Mouse (Mus musculus): ENCODE measurements at regions not wholly inside any gene's neighbourhood (a gene's known extent, or its start where the extent isn't known, plus 50 kb on each side); places are given as distances from the start of the nearest gene placed in this dataset.
A peak's percentile ranks its signal among the peaks of the same experiment; 100 is the strongest.
"Not testable (repeated sequence)": the region's sequence is repeated elsewhere in the genome, so short reads cannot be mapped to it uniquely, and the experiment has no call there.

DNA sequence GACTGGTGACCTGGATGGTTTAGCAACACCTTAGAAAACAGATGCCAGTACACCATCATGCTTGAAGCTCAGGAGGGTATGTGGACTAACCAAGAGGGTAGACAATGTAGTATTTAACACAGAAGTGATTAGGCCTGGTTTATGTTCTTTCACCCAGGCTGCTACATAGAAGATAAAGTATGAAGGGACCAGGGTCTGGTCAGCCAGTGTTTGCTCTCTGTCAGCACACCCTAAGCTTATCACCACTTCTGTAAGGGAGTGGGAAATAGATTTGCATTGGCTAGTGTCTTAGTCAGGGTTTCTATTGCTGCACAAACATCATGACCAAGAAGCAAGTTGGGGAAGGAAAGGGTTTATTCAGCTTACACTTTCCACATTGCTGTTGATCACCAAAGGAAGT lies 133.9 kb upstream of the Tas2r119 start:
- Histone ChIP-seq H3K27me3 (ENCODE audit: control insufficient read depth, insufficient read depth, low read length) (no peaks in the 10 kb centered on the region), H3K9me3 (replicated peaks; ENCODE audit: control insufficient read depth, low read length) (no peaks in the 10 kb centered on the region), H3K9ac (replicated peaks; ENCODE audit: low read depth, low read length) (no peak overlapping the region), H3K36me3 (replicated peaks; ENCODE audit: control insufficient read depth, insufficient read depth, low read length) (no peaks in the 10 kb centered on the region), H3K27ac (ENCODE audit: low read depth) (peak overlapping the region; percentile 8; the same call in 1 of the 2 replicates), H3K4me1 (ENCODE audit: control insufficient read depth, insufficient read depth) (no peaks in the 10 kb centered on the region), H3K4me2 (ENCODE audit: low read depth, low read length) (no peak overlapping the region), H3K4me3 (ENCODE audit: low read depth, low read length) (no peak overlapping the region)
- TF ChIP-seq EP300 (IDR thresholded peaks at IDR 0.05; ENCODE audit: low read depth) (no peak), CTCF (IDR thresholded peaks at IDR 0.05; ENCODE audit: low read depth) (no peak)
- ATAC-seq (ENCODE audit: insufficient read depth, low read depth) (no peak), DNase-seq (ENCODE audit: low spot score) (no peak)

DNA sequence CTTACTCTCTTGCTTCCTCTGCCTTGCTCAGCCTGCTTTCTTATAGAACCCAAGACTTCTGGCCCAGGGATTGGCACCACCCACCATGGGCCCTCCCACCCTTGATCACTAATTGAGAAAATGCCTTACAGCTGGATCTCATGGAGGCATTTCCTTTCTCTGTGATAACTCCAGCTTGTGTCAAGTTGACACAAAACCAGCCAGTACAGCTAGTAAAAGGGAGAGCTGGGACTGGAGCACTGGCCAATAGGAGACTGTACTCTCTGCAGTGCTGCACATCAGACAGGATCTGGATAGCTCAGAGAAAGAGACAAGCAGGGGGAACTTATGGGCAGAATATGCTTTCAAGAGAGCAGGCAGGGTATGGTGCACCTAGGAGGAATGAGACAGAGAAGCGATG lies 133.4 kb upstream of the Tas2r119 start:
- not testable (repeated sequence) for H3K27ac ChIP-seq (ENCODE audit: low read depth); H3K9ac ChIP-seq (replicated peaks; ENCODE audit: low read depth, low read length); H3K4me1 ChIP-seq (ENCODE audit: control insufficient read depth, insufficient read depth); ATAC-seq (ENCODE audit: insufficient read depth, low read depth); H3K36me3 ChIP-seq (replicated peaks; ENCODE audit: control insufficient read depth, insufficient read depth, low read length); DNase-seq (ENCODE audit: low spot score); H3K4me3 ChIP-seq (ENCODE audit: low read depth, low read length); H3K27me3 ChIP-seq (ENCODE audit: control insufficient read depth, insufficient read depth, low read length); H3K9me3 ChIP-seq (replicated peaks; ENCODE audit: control insufficient read depth, low read length); H3K4me2 ChIP-seq (ENCODE audit: low read depth, low read length)
- 93% methylated on average over 1 of the region's 1 CpGs for WGBS

DNA sequence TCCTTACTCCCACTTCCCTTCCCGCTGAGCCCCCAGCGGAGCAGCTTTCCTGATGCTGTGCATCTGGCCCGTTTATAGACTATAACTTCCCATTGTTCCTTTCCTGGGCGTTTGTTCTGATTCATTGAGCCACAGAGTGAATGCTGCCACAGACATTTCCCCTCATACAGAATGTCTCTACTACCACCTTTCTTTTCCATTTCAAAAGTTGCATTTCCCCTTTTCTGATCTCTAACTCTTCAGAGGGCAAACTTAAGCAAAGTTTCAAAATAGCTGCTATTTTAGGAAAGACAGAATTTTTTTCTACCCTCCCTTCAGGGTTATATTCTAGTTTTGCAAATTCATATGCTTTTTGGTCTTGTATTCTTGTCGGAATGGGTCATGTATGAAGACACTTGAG lies 128.3 kb upstream of the Tas2r119 start:
- Histone ChIP-seq H3K9me3 (replicated peaks; ENCODE audit: control insufficient read depth, low read length) (no peaks in the 10 kb centered on the region), H3K4me3 (ENCODE audit: low read depth, low read length) (no peak overlapping the region), H3K4me2 (ENCODE audit: low read depth, low read length) (no peak overlapping the region), H3K36me3 (replicated peaks; ENCODE audit: control insufficient read depth, insufficient read depth, low read length) (no peaks in the 10 kb centered on the region), H3K9ac (replicated peaks; ENCODE audit: low read depth, low read length) (no peak overlapping the region), H3K27me3 (ENCODE audit: control insufficient read depth, insufficient read depth, low read length) (no peaks in the 10 kb centered on the region), H3K4me1 (ENCODE audit: control insufficient read depth, insufficient read depth) (no peaks in the 10 kb centered on the region), H3K27ac (ENCODE audit: low read depth) (no peak overlapping the region)
- DNase-seq (ENCODE audit: low spot score) (no peak), ATAC-seq (ENCODE audit: insufficient read depth, low read depth) (no peak)
- 54% methylated on average over 5 of the region's 5 CpGs for WGBS
- no peak for TF ChIP-seq EP300 (IDR thresholded peaks at IDR 0.05; ENCODE audit: low read depth)
- no peak for TF ChIP-seq CTCF (IDR thresholded peaks at IDR 0.05; ENCODE audit: low read depth)

DNA sequence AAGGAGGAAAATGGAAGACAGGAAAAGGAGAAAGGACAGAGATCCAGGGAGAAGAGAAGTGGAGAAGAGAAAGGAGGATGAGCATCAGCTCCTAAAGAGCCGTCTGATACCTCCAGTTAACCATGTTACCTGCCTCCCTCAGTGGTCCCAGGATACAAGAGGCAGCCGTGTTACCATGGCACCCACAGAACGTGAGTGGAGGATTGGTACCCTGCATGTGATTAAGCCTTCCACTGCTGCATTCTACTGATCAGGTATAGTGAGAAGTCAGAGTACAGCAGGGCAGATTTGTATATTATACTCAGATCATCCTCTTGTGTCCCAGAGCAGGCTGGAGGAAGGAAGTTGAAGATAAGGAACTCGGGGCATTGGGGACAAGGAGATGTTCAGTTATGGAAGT lies 115.5 kb upstream of the Tas2r119 start:
- ATAC-seq (ENCODE audit: insufficient read depth, low read depth) (no peak), DNase-seq (ENCODE audit: low spot score) (no peak)
- no peak overlapping the region for H3K9ac ChIP-seq (replicated peaks; ENCODE audit: low read depth, low read length)
- H3K4me1 ChIP-seq (ENCODE audit: control insufficient read depth, insufficient read depth) = no peaks in the 10 kb centered on the region
- H3K4me2 ChIP-seq (ENCODE audit: low read depth, low read length) = no peak overlapping the region
- 59% methylated on average over 4 of the region's 4 CpGs for WGBS
- TF ChIP-seq CTCF (IDR thresholded peaks at IDR 0.05; ENCODE audit: low read depth) = no peak
- no peak for TF ChIP-seq EP300 (IDR thresholded peaks at IDR 0.05; ENCODE audit: low read depth)
- H3K27me3 ChIP-seq (ENCODE audit: control insufficient read depth, insufficient read depth, low read length) = no peaks in the 10 kb centered on the region
- no peaks in the 10 kb centered on the region for H3K36me3 ChIP-seq (replicated peaks; ENCODE audit: control insufficient read depth, insufficient read depth, low read length)
- H3K4me3 ChIP-seq (ENCODE audit: low read depth, low read length) = no peak overlapping the region
- no peak overlapping the region for H3K27ac ChIP-seq (ENCODE audit: low read depth)
- no peaks in the 10 kb centered on the region for H3K9me3 ChIP-seq (replicated peaks; ENCODE audit: control insufficient read depth, low read length)

DNA sequence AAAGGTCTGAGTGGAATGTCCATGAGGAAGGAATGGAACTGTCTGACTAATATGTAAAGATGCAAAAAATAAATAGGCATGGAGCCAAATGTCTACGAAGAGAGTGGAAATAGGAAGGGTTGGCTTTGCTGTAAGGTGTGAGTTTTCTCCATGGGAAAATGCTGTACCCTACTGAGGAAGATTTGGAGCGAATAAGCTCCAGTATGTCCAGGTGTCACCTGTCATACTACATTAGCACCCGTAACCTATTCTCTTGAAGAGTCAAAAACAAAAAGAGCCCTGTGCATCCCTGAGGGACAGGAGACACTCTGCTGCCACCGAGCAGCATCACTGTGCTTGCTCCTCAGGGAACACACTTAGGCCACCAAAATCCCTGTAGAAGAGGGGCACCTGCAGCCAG lies 95.0 kb upstream of the Tas2r119 start:
- Histone ChIP-seq H3K27ac (ENCODE audit: low read depth) (no peak overlapping the region), H3K4me3 (ENCODE audit: low read depth, low read length) (no peak overlapping the region), H3K4me2 (ENCODE audit: low read depth, low read length) (no peak overlapping the region), H3K9me3 (replicated peaks; ENCODE audit: control insufficient read depth, low read length) (no peaks in the 10 kb centered on the region), H3K36me3 (replicated peaks; ENCODE audit: control insufficient read depth, insufficient read depth, low read length) (no peaks in the 10 kb centered on the region), H3K9ac (replicated peaks; ENCODE audit: low read depth, low read length) (no peak overlapping the region), H3K4me1 (ENCODE audit: control insufficient read depth, insufficient read depth) (no peaks in the 10 kb centered on the region), H3K27me3 (ENCODE audit: control insufficient read depth, insufficient read depth, low read length) (no peaks in the 10 kb centered on the region)
- TF ChIP-seq CTCF (IDR thresholded peaks at IDR 0.05; ENCODE audit: low read depth) = no peak
- TF ChIP-seq EP300 (IDR thresholded peaks at IDR 0.05; ENCODE audit: low read depth) = no peak
- WGBS = 75% methylated on average over 4 of the region's 4 CpGs
- DNase-seq (ENCODE audit: low spot score) = no peak
- ATAC-seq (ENCODE audit: insufficient read depth, low read depth) = no peak

DNA sequence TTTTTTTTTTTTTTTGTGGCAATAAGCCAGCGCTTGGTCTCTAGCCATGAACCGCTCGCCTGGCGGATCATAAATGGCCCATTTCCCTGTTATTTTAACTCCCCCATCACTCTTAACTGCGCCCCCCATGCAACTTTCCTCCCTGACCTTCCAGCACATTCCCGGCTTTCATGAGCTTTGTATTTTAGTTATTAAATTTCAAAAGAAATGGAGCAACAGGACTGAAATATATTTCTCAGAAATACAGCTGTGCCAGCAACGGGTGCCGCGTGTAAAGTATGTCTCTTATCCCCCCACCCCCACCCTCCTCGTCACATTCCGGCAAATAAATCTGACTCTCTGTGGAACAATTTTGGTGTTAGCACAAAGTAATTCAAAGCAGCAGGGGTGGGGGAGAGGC lies 83.2 kb upstream of the Tas2r119 start:
- H3K9me3 ChIP-seq (replicated peaks; ENCODE audit: control insufficient read depth, low read length) = no peaks in the 10 kb centered on the region
- no peak for ATAC-seq (ENCODE audit: insufficient read depth, low read depth)
- no peak overlapping the region for H3K27ac ChIP-seq (ENCODE audit: low read depth)
- H3K4me1 ChIP-seq (ENCODE audit: control insufficient read depth, insufficient read depth) = no peaks in the 10 kb centered on the region
- H3K4me2 ChIP-seq (ENCODE audit: low read depth, low read length) = 0 out of 2 replicates have a peak overlapping the region, but pooled peaks have one; percentile 1
- no peak overlapping the region for H3K9ac ChIP-seq (replicated peaks; ENCODE audit: low read depth, low read length)
- no peak for DNase-seq (ENCODE audit: low spot score)
- no peak for TF ChIP-seq EP300 (IDR thresholded peaks at IDR 0.05; ENCODE audit: low read depth)
- TF ChIP-seq CTCF (IDR thresholded peaks at IDR 0.05; ENCODE audit: low read depth) = no peak
- WGBS = 56% methylated on average over 11 of the region's 11 CpGs
- no peak overlapping the region for H3K4me3 ChIP-seq (ENCODE audit: low read depth, low read length)
- no peaks in the 10 kb centered on the region for H3K27me3 ChIP-seq (ENCODE audit: control insufficient read depth, insufficient read depth, low read length)
- H3K36me3 ChIP-seq (replicated peaks; ENCODE audit: control insufficient read depth, insufficient read depth, low read length) = no peaks in the 10 kb centered on the region

Data from heart, postnatal 0 days (tissue).